Mouse (Mus musculus): ENCODE measurements around the gene Pkig. TPM values are rescaled to one million over a fixed set of nuclear protein-coding genes. Genes with fewer than 3 reads are reported as not detected.

Gene Pkig
- polyA plus RNA-seq, 1 experiment from 2014 or later: 117 TPM

- Histone ChIP-seq H3K4me1 (0 out of 2 replicates have a peak, but pooled peaks cover 7% of the 10 kb centered on the region), H3K4me3 (replicated peaks) (no peak overlapping the region), H3K4me2 (no peak overlapping the region), H3K9me3 (no peaks in the 10 kb centered on the region), H3K36me3 (no peaks in the 10 kb centered on the region; the same call in 1 of the 2 replicates), H3K27ac (0 out of 2 replicates have a peak overlapping the region, but pooled peaks have one; percentile 32), H3K9ac (no peak overlapping the region), H3K27me3 (replicated peaks) (no peaks in the 10 kb centered on the region)
- 38% methylated on average over 6 of the region's 6 CpGs for whole genome bisulfite sequencing
- no peak for ATAC-seq (ENCODE audit: insufficient read depth, low FRiP score, low read depth)
Observed at GRCm38 (mm10) chr2:163716853-163717252, 58.7 kb downstream of the Pkig start.

GRCm38 (mm10) chr2:163718526-163718925, 60.3 kb downstream of the Pkig start:
- no peaks in the 10 kb centered on the region for H3K27me3 ChIP-seq (replicated peaks)
- no peak for ATAC-seq (ENCODE audit: insufficient read depth, low FRiP score, low read depth)
- WGBS: 22% methylated on average over 2 of the region's 2 CpGs
- no peaks in the 10 kb centered on the region; the same call in 1 of the 2 replicates for H3K36me3 ChIP-seq
- 0 out of 2 replicates have a peak, but pooled peaks cover 7% of the 10 kb centered on the region for H3K4me1 ChIP-seq
- no peak overlapping the region for H3K9ac ChIP-seq
- H3K4me3 ChIP-seq (replicated peaks): no peak overlapping the region
- H3K4me2 ChIP-seq: no peak overlapping the region
- H3K9me3 ChIP-seq: no peaks in the 10 kb centered on the region
- no peak overlapping the region for H3K27ac ChIP-seq

- no peaks in the 10 kb centered on the region for H3K27me3 ChIP-seq (replicated peaks)
- H3K27ac ChIP-seq: no peak overlapping the region
- no peak overlapping the region for H3K4me2 ChIP-seq
- no peaks in the 10 kb centered on the region for H3K9me3 ChIP-seq
- H3K9ac ChIP-seq: no peak overlapping the region
- H3K36me3 ChIP-seq: no peaks in the 10 kb centered on the region; the same call in 1 of the 2 replicates
- 38% methylated on average over 9 of the region's 9 CpGs for WGBS
- H3K4me1 ChIP-seq: 0 out of 2 replicates have a peak, but pooled peaks cover 7% of the 10 kb centered on the region
- H3K4me3 ChIP-seq (replicated peaks): no peak overlapping the region
- peak; percentile 68; the same call in 1 of the 2 replicates for ATAC-seq (ENCODE audit: insufficient read depth, low FRiP score, low read depth)
Observed at GRCm38 (mm10) chr2:163718951-163719603, 60.9 kb downstream of the Pkig start.

- Histone ChIP-seq H3K27ac (no peak overlapping the region), H3K4me2 (no peak overlapping the region), H3K4me3 (replicated peaks) (no peak overlapping the region), H3K9ac (no peak overlapping the region), H3K27me3 (replicated peaks) (no peaks in the 10 kb centered on the region), H3K36me3 (no peaks in the 10 kb centered on the region; the same call in 1 of the 2 replicates), H3K9me3 (no peaks in the 10 kb centered on the region), H3K4me1 (0 out of 2 replicates have a peak, but pooled peaks cover 7% of the 10 kb centered on the region)
- WGBS: 46% methylated on average over 4 of the region's 4 CpGs
- ATAC-seq (ENCODE audit: insufficient read depth, low FRiP score, low read depth): no peak
Observed at GRCm38 (mm10) chr2:163719616-163720015, 61.4 kb downstream of the Pkig start.

- no peak overlapping the region for H3K4me3 ChIP-seq (replicated peaks)
- H3K9me3 ChIP-seq: no peaks in the 10 kb centered on the region
- no peak overlapping the region for H3K27ac ChIP-seq
- WGBS: 76% methylated on average over 7 of the region's 7 CpGs
- H3K9ac ChIP-seq: no peak overlapping the region
- H3K27me3 ChIP-seq (replicated peaks): no peaks in the 10 kb centered on the region
- peak; percentile 18; the same call in 1 of the 2 replicates for ATAC-seq (ENCODE audit: insufficient read depth, low FRiP score, low read depth)
- no peaks in the 10 kb centered on the region; the same call in 1 of the 2 replicates for H3K36me3 ChIP-seq
- H3K4me2 ChIP-seq: no peak overlapping the region
- 0 out of 2 replicates have a peak, but pooled peaks cover 7% of the 10 kb centered on the region for H3K4me1 ChIP-seq
Observed at GRCm38 (mm10) chr2:163722550-163722949, 64.4 kb downstream of the Pkig start.

GRCm38 (mm10) chr2:163726766-163727393, 68.7 kb downstream of the Pkig start:
- Histone ChIP-seq H3K9me3 (no peaks in the 10 kb centered on the region), H3K4me1 (no peaks in the 10 kb centered on the region), H3K9ac (no peak overlapping the region), H3K36me3 (no peaks in the 10 kb centered on the region; the same call in 1 of the 2 replicates), H3K27me3 (replicated peaks) (no peaks in the 10 kb centered on the region), H3K4me3 (replicated peaks) (no peak overlapping the region), H3K27ac (peak overlapping the region; percentile 35; the same call in 1 of the 2 replicates), H3K4me2 (no peak overlapping the region)
- ATAC-seq (ENCODE audit: insufficient read depth, low FRiP score, low read depth): no peak
- WGBS: 77% methylated on average over 5 of the region's 5 CpGs

GRCm38 (mm10) chr2:163728300-163728699, 70.1 kb downstream of the Pkig start:
- Histone ChIP-seq H3K36me3 (no peaks in the 10 kb centered on the region; the same call in 1 of the 2 replicates), H3K27me3 (replicated peaks) (no peaks in the 10 kb centered on the region), H3K9ac (no peak overlapping the region), H3K4me2 (no peak overlapping the region), H3K4me3 (replicated peaks) (no peak overlapping the region), H3K4me1 (no peaks in the 10 kb centered on the region), H3K9me3 (no peaks in the 10 kb centered on the region), H3K27ac (no peak overlapping the region)
- ATAC-seq (ENCODE audit: insufficient read depth, low FRiP score, low read depth): no peak
- WGBS: 80% methylated on average over 4 of the region's 4 CpGs

- Histone ChIP-seq H3K9me3 (no peaks in the 10 kb centered on the region), H3K27me3 (replicated peaks) (no peaks in the 10 kb centered on the region), H3K4me1 (no peaks in the 10 kb centered on the region; the same call in 1 of the 2 replicates), H3K4me3 (replicated peaks) (no peak overlapping the region), H3K9ac (no peak overlapping the region), H3K27ac (no peak overlapping the region), H3K4me2 (no peak overlapping the region), H3K36me3 (no peaks in the 10 kb centered on the region)
- no peak for ATAC-seq (ENCODE audit: insufficient read depth, low FRiP score, low read depth)
- WGBS: 86% methylated on average over 11 of the region's 11 CpGs
Observed at GRCm38 (mm10) chr2:163732021-163732420, 73.8 kb downstream of the Pkig start.

GRCm38 (mm10) chr2:163735163-163735562, 77.0 kb downstream of the Pkig start:
- Histone ChIP-seq H3K27me3 (replicated peaks) (no peaks in the 10 kb centered on the region), H3K4me1 (no peaks in the 10 kb centered on the region; the same call in 1 of the 2 replicates), H3K4me2 (no peak overlapping the region), H3K4me3 (replicated peaks) (no peak overlapping the region), H3K9me3 (no peaks in the 10 kb centered on the region), H3K27ac (no peak overlapping the region), H3K36me3 (no peaks in the 10 kb centered on the region), H3K9ac (no peak overlapping the region)
- ATAC-seq (ENCODE audit: insufficient read depth, low FRiP score, low read depth): no peak
- WGBS: 90% methylated on average over 9 of the region's 9 CpGs

- WGBS: 53% methylated on average over 6 of the region's 6 CpGs
- Histone ChIP-seq H3K4me3 (replicated peaks) (no peak overlapping the region), H3K27me3 (replicated peaks) (no peaks in the 10 kb centered on the region), H3K27ac (no peak overlapping the region), H3K4me2 (no peak overlapping the region), H3K9ac (no peak overlapping the region), H3K9me3 (no peaks in the 10 kb centered on the region), H3K36me3 (no peaks in the 10 kb centered on the region), H3K4me1 (no peaks in the 10 kb centered on the region; the same call in 1 of the 2 replicates)
- no peak for ATAC-seq (ENCODE audit: insufficient read depth, low FRiP score, low read depth)
Observed at GRCm38 (mm10) chr2:163735980-163736379, 77.8 kb downstream of the Pkig start.

- H3K27ac ChIP-seq: no peak overlapping the region
- H3K36me3 ChIP-seq: no peaks in the 10 kb centered on the region
Observed at GRCm38 (mm10) chr2:163742656-163743055, 84.5 kb downstream of the Pkig start.

GRCm38 (mm10) chr2:163743357-163743756, 85.2 kb downstream of the Pkig start:
- 55% methylated on average over 6 of the region's 6 CpGs for WGBS

More at GRCm38 (mm10) chr2:163742656-163743055, 84.5 kb downstream of the Pkig start:
- no peaks in the 10 kb centered on the region for H3K4me1 ChIP-seq
- H3K9me3 ChIP-seq: no peaks in the 10 kb centered on the region
- no peak for ATAC-seq (ENCODE audit: insufficient read depth, low FRiP score, low read depth)
- no peak overlapping the region for H3K4me3 ChIP-seq (replicated peaks)
- no peaks in the 10 kb centered on the region for H3K27me3 ChIP-seq (replicated peaks)
- H3K4me2 ChIP-seq: no peak overlapping the region
- no peak overlapping the region for H3K9ac ChIP-seq
- WGBS: 67% methylated on average over 5 of the region's 5 CpGs

More at GRCm38 (mm10) chr2:163743357-163743756, 85.2 kb downstream of the Pkig start:
- Histone ChIP-seq H3K9me3 (no peaks in the 10 kb centered on the region), H3K27me3 (replicated peaks) (no peaks in the 10 kb centered on the region), H3K9ac (no peak overlapping the region), H3K27ac (no peak overlapping the region), H3K36me3 (no peaks in the 10 kb centered on the region), H3K4me2 (no peak overlapping the region), H3K4me1 (no peaks in the 10 kb centered on the region), H3K4me3 (replicated peaks) (no peak overlapping the region)
- peak; percentile 9; the same call in 1 of the 2 replicates for ATAC-seq (ENCODE audit: insufficient read depth, low FRiP score, low read depth)
